Mouse (Mus musculus): ENCODE results near the gene Lpgat1.

- TF ChIP-seq CTCF (IDR thresholded peaks at IDR 0.05; ENCODE audit: low read depth) (no peak), EP300 (IDR thresholded peaks at IDR 0.05; ENCODE audit: low read depth) (no peak)
Observed at GRCm38 (mm10) chr1:191808688-191809223, 91.1 kb downstream of the Lpgat1 start.
